Mouse (Mus musculus) CH12.LX (cell line): ENCODE results near the gene Acvr2b. TPM values are rescaled to one million over a fixed set of nuclear protein-coding genes. Genes with fewer than 3 reads are reported as not detected.

Experiments
- DNase-seq: peaks from one replicate; pipeline ENCODE4 v3.0.0-alpha.2; 2013; ENCODE audit errors: extremely low read depth
- H3K27ac ChIP-seq: 2 replicates; pipeline ENCODE4 v1.5.1; 2012; ENCODE audit warnings: low read depth, mild to moderate bottlenecking, control low read depth, moderate library complexity; ENCODE audit not compliant: insufficient read depth
- H3K27me3 ChIP-seq: replicated peaks from 2 replicates; pipeline ENCODE3; 2012; ENCODE audit warnings: inconsistent platforms
- H3K36me3 ChIP-seq, 2 experiments: replicated peaks in 1 of 2; 2 replicates each; pipeline versions ENCODE3 to v1.6.1; 2012; ENCODE audit warnings: inconsistent platforms in 1 of 2, low read length in 1 of 2, mild to moderate bottlenecking in 1 of 2, mixed read lengths in 1 of 2, moderate library complexity in 1 of 2; ENCODE audit not compliant: control insufficient read depth in 1 of 2, insufficient read depth in 1 of 2
- H3K4me1 ChIP-seq, 2 experiments: 2 replicates each; pipeline ENCODE4 v1.6.1; 2012; ENCODE audit warnings: inconsistent platforms in 1 of 2, moderate library complexity in 1 of 2; ENCODE audit not compliant: insufficient read depth in 2 of 2, control insufficient read depth in 1 of 2
- H3K4me2 ChIP-seq: 2 replicates; pipeline ENCODE4 v1.6.1; 2012; ENCODE audit warnings: low read depth, mild to moderate bottlenecking, control low read depth; ENCODE audit not compliant: poor library complexity, insufficient read depth, severe bottlenecking
- H3K4me3 ChIP-seq, 3 experiments: fragments of 150-350 bp in 1 of 3; sonication (generic) in 1 of 3; replicated peaks in 1 of 3; 2 replicates each; pipeline versions ENCODE3 to v1.5.1; 2011 to 2012; ENCODE audit warnings: low read depth in 2 of 3, low read length in 2 of 3, mild to moderate bottlenecking in 2 of 3, moderate library complexity in 2 of 3, control low read depth in 1 of 3, improper control_type of control experiment in 1 of 3, inconsistent platforms in 1 of 3, mixed read lengths in 1 of 3; ENCODE audit not compliant: poor library complexity in 1 of 3
- H3K79me2 ChIP-seq: replicated peaks from 2 replicates; pipeline ENCODE4 v1.6.1; 2012; ENCODE audit warnings: mild to moderate bottlenecking, moderate library complexity; ENCODE audit not compliant: control insufficient read depth, poor library complexity, insufficient read depth, severe bottlenecking; ENCODE audit errors: extremely low read depth
- H3K9ac ChIP-seq: 2 replicates; pipeline ENCODE4 v1.6.1; 2012; ENCODE audit warnings: low read depth, mild to moderate bottlenecking, control low read depth, moderate library complexity; ENCODE audit not compliant: insufficient read depth
- H3K9me3 ChIP-seq: replicated peaks from 2 replicates; pipeline ENCODE3; 2012; ENCODE audit warnings: low read length, inconsistent platforms, mixed read lengths
- BHLHE40 ChIP-seq: IDR thresholded peaks from 2 replicates; pipeline ENCODE4 v1.6.1; 2011; ENCODE audit warnings: mild to moderate bottlenecking, low read depth, low read length, improper control_type of control experiment
- CTCF ChIP-seq, 2 experiments: IDR thresholded peaks in 1 of 2; conservative IDR thresholded peaks in 1 of 2; 2 replicates each; pipeline ENCODE4 v1.5.1; 2011 to 2012; ENCODE audit warnings: low read depth in 2 of 2, low read length in 2 of 2, improper control_type of control experiment in 1 of 2, inconsistent platforms in 1 of 2, mild to moderate bottlenecking in 1 of 2, moderate library complexity in 1 of 2
- EP300 ChIP-seq: IDR thresholded peaks from 2 replicates; pipeline ENCODE4 v1.6.1; 2011; ENCODE audit warnings: low read length, improper control_type of control experiment
- ETS1 ChIP-seq: conservative IDR thresholded peaks from 2 replicates; pipeline ENCODE4 v1.6.1; 2012; ENCODE audit warnings: low read depth, mild to moderate bottlenecking, inconsistent platforms, low read length, improper control_type of control experiment, moderate library complexity
- GABPA ChIP-seq: IDR thresholded peaks from 2 replicates; pipeline ENCODE4 v1.6.1; 2012; ENCODE audit warnings: low read depth, low read length, improper control_type of control experiment, inconsistent platforms; ENCODE audit not compliant: insufficient replicate concordance
- KAT2A ChIP-seq: IDR thresholded peaks from 2 replicates; pipeline ENCODE4 v1.6.1; 2012; ENCODE audit warnings: low read length, improper control_type of control experiment, inconsistent platforms; ENCODE audit not compliant: insufficient replicate concordance
- MAX ChIP-seq: IDR thresholded peaks from 2 replicates; pipeline ENCODE4 v1.6.1; 2011; ENCODE audit warnings: low read length, improper control_type of control experiment
- MAZ ChIP-seq: IDR thresholded peaks from 2 replicates; pipeline ENCODE4 v1.6.1; 2012; ENCODE audit warnings: low read depth, mild to moderate bottlenecking, inconsistent platforms, low read length, improper control_type of control experiment, moderate library complexity
- MEF2A ChIP-seq: IDR thresholded peaks from 2 replicates; pipeline ENCODE4 v1.6.1; 2014; ENCODE audit warnings: low read depth, mild to moderate bottlenecking, inconsistent platforms, low read length, improper control_type of control experiment, borderline replicate concordance
- MXI1 ChIP-seq: IDR thresholded peaks from 2 replicates; pipeline ENCODE4 v1.6.1; 2011; ENCODE audit warnings: mild to moderate bottlenecking, low read depth, low read length, improper control_type of control experiment
- PAX5 ChIP-seq: IDR thresholded peaks from 2 replicates; pipeline ENCODE4 v1.6.1; 2012; ENCODE audit warnings: low read length, inconsistent platforms, mixed read lengths
- POLR2A ChIP-seq: IDR thresholded peaks from 2 replicates; pipeline ENCODE4 v1.6.1; 2011; ENCODE audit warnings: low read depth, mild to moderate bottlenecking, improper control_type of control experiment, low read length
- POLR2AphosphoS2 ChIP-seq: IDR thresholded peaks from 2 replicates; pipeline ENCODE4 v1.6.1; 2011; ENCODE audit warnings: low read depth, low read length, improper control_type of control experiment
- RAD21 ChIP-seq: IDR thresholded peaks from 2 replicates; pipeline ENCODE4 v1.6.1; 2011; ENCODE audit warnings: low read depth, mild to moderate bottlenecking, low read length, improper control_type of control experiment, moderate library complexity
- RCOR1 ChIP-seq: conservative IDR thresholded peaks from 2 replicates; pipeline ENCODE4 v1.6.1; 2012; ENCODE audit warnings: low read depth, mild to moderate bottlenecking, inconsistent platforms, low read length, improper control_type of control experiment
- SMC3 ChIP-seq: IDR thresholded peaks from 2 replicates; pipeline ENCODE4 v1.6.1; 2011; ENCODE audit warnings: low read depth, low read length, improper control_type of control experiment
- USF1 ChIP-seq: IDR thresholded peaks from 2 replicates; pipeline ENCODE4 v1.6.1; 2014; ENCODE audit warnings: low read depth, mild to moderate bottlenecking, inconsistent platforms, low read length, improper control_type of control experiment
- USF2 ChIP-seq: conservative IDR thresholded peaks from 2 replicates; pipeline ENCODE4 v1.6.1; 2011; ENCODE audit warnings: low read depth, low read length, improper control_type of control experiment
- ZKSCAN1 ChIP-seq: IDR thresholded peaks from 2 replicates; pipeline ENCODE4 v1.6.1; 2012; ENCODE audit warnings: low read depth, inconsistent platforms, low read length, improper control_type of control experiment, borderline replicate concordance
- dilution Hi-C: fragments of 300-500 bp; cut with MboI; formaldehyde crosslinking; loops from 2 replicates; pipeline ENCODE4 v1.14.3; 2020; ENCODE audit warnings: low sequenced_read_pairs; ENCODE audit not compliant: extremely low pct_unique_long_range_greater_than_20kb, extremely low pct_ligation_motif_present
- in situ Hi-C: fragments of 300-500 bp; cut with MboI; formaldehyde crosslinking; loops from 3 replicates; pipeline ENCODE4 v1.14.3; 2019; ENCODE audit warnings: low sequenced_read_pairs, low pct_ligation_motif_present, low pct_unique_long_range_greater_than_20kb, mixed read lengths
- polyA plus RNA-seq: library from polyadenylated mRNA; unstranded; fragments of >175 nt; gene quantifications from 2 replicates; pipeline ENCODE4 v1.2.1, GENCODE M21; 2012; ENCODE audit warnings: low read depth; ENCODE audit not compliant: insufficient read length
- total RNA-seq, 2 experiments: library from RNA; depleted of rRNA; stranded (reverse); fragments of 300-350 nt in 1 of 2; fragments of >200 nt in 1 of 2; gene quantifications; 2 replicates each; pipeline ENCODE4 v1.2.3; 2012 to 2014

Acvr2b gene
- total and polyA plus RNA-seq, 3 experiments = 0.30 to 1.5 (median 0.66) TPM

DNA sequence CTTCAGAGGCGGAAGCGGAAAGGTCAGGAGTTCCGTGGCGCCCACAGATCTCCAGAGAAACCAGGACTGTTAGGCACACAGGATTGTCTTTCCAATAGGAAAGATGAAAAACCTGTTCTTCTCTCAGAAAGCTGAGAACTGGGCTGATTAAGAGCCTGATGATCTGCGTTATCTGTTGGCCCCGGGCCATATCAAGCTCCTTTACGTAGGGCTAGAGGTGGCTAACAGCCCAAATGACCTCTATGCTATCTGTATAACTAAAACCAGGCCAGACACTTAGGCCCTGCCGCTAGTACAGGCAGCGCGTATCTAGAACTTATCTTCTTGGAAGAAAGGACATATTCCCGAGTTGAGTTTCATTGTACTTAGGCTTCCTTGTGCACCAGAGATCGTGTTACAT, 38.7 kb upstream of the Acvr2b start:
- TF ChIP-seq RAD21 = no peak
- no peak for TF ChIP-seq ETS1
- TF ChIP-seq KAT2A = no peak
- no peak for TF ChIP-seq CTCF (conservative IDR thresholded peaks at IDR 0.05 in 1 of 2, IDR thresholded peaks at IDR 0.05 in 1 of 2; ENCODE audit: low read depth in 2 of 2, low read length in 2 of 2)
- TF ChIP-seq MXI1 = no peak
- TF ChIP-seq ZKSCAN1 = no peak
- no peak for TF ChIP-seq USF1
- TF ChIP-seq USF2 = no peak
- no peak overlapping the region for H3K27ac ChIP-seq
- H3K4me2 ChIP-seq = no peak overlapping the region
- H3K36me3 ChIP-seq = peaks cover 19 to 37% of the 10 kb centered on the region in 2 experiments
- H3K4me1 ChIP-seq = peaks cover 1 to 2% of the 10 kb centered on the region in 2 experiments; a peak in 2 of 4 replicates
- H3K4me3 ChIP-seq = no peak overlapping the region
- H3K9me3 ChIP-seq = no peaks in the 10 kb centered on the region
- H3K9ac ChIP-seq = no peak overlapping the region
- dilution Hi-C loops = no loop called here
- DNase-seq = no peak
- H3K27me3 ChIP-seq = no peaks in the 10 kb centered on the region
- no peaks in the 10 kb centered on the region for H3K79me2 ChIP-seq
- in situ Hi-C loops = loop anchor here (5.0 kb wide), 1 partner anchor 64 kb away; no protein-coding TSS in a partner anchor

DNA sequence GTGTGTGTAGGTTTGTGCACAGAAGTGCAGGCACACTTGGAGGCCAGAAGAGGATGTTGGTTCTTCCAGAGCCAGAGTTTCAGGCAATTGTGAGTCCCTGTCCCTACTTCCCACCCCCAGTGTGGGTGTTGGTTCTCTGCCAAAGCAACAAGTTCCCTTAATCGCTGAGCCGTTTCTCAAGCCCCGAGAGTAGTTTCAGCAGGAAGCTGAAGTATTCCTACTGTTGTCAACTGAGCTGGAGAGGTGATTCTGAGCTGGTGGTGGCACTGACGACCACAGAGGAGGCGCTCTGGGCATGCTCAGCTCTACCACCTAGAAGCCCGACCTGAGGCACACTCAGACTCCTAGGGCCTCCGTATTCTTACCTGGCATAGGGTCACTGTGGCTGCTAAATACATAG, 36.6 kb upstream of the Acvr2b start, which contains the start of gene Slc22a14:
Gene Slc22a14 (minus strand): TSS at position 270 of the 400 bp plus-strand sequence.
- Histone ChIP-seq H3K79me2 (no peaks in the 10 kb centered on the region), H3K9ac (no peak within 1 kb of the TSS), H3K9me3 (no peaks in the 10 kb centered on the region), H3K27me3 (no peaks in the 10 kb centered on the region), H3K4me1 (0 out of 4 replicates have a peak, but pooled peaks cover 0 to 3% of the 10 kb centered on the region in 2 experiments), H3K4me3 (no peak within 1 kb of the TSS), H3K36me3 (peaks cover 23 to 48% of the 10 kb centered on the region in 2 experiments), H3K4me2 (no peak within 1 kb of the TSS), H3K27ac (no peak within 1 kb of the TSS)
- dilution Hi-C loops (no loop called here), in situ Hi-C loops (no loop called here)
- TF ChIP-seq MAX = no peak
- no peak for TF ChIP-seq SMC3
- TF ChIP-seq EP300 = no peak
- TF ChIP-seq POLR2AphosphoS2 = no peak
- TF ChIP-seq POLR2A = no peak
- no peak for TF ChIP-seq ZKSCAN1
- TF ChIP-seq USF1 = no peak
- no peak for TF ChIP-seq PAX5
- TF ChIP-seq MEF2A = no peak
- TF ChIP-seq ETS1 = no peak
- TF ChIP-seq BHLHE40 = no peak
- no peak for TF ChIP-seq GABPA
- no peak for TF ChIP-seq RCOR1
- TF ChIP-seq MAZ = no peak
- no peak for TF ChIP-seq MXI1
- no peak for DNase-seq
